Mouse (Mus musculus): ENCODE results near the gene Cpd. TPM values are rescaled to one million over a fixed set of nuclear protein-coding genes. Genes with fewer than 3 reads are reported as not detected.

Cpd gene
- polyA plus RNA-seq, 1 experiment from 2014 or later = 14.7 TPM

- H3K9me3 ChIP-seq (ENCODE audit: control insufficient read depth, low read length) = no peaks in the 10 kb centered on the region
- H3K4me1 ChIP-seq (ENCODE audit: control insufficient read depth, insufficient read depth, low read length) = no peaks in the 10 kb centered on the region
- no peaks in the 10 kb centered on the region for H3K36me3 ChIP-seq (ENCODE audit: control insufficient read depth, insufficient read depth, low read length)
- ATAC-seq (ENCODE audit: insufficient read depth, low FRiP score, low TSS enrichment) = no peak
- no peaks in the 10 kb centered on the region for H3K27me3 ChIP-seq (ENCODE audit: control insufficient read depth, insufficient read depth, low read length)
- no peak overlapping the region for H3K9ac ChIP-seq (ENCODE audit: low read length)
- H3K4me2 ChIP-seq (ENCODE audit: low read depth) = no peak overlapping the region
- no peak overlapping the region for H3K27ac ChIP-seq (ENCODE audit: low read depth, low read length)
- DNase-seq (ENCODE audit: low spot score) = no peak
- WGBS = 53% methylated on average over 17 of the region's 17 CpGs
- no peak overlapping the region for H3K4me3 ChIP-seq (ENCODE audit: low read depth, low read length)
Measured at GRCm38 (mm10) chr11:76854475-76855341, 7.9 kb upstream of the Cpd start.

- Histone ChIP-seq H3K9me3 (ENCODE audit: control insufficient read depth, low read length) (no peaks in the 10 kb centered on the region), H3K36me3 (ENCODE audit: control insufficient read depth, insufficient read depth, low read length) (no peaks in the 10 kb centered on the region), H3K9ac (ENCODE audit: low read length) (no peak overlapping the region), H3K4me2 (ENCODE audit: low read depth) (no peak overlapping the region), H3K27me3 (ENCODE audit: control insufficient read depth, insufficient read depth, low read length) (no peaks in the 10 kb centered on the region), H3K27ac (ENCODE audit: low read depth, low read length) (no peak overlapping the region), H3K4me1 (ENCODE audit: control insufficient read depth, insufficient read depth, low read length) (no peaks in the 10 kb centered on the region), H3K4me3 (ENCODE audit: low read depth, low read length) (no peak overlapping the region)
- ATAC-seq (ENCODE audit: insufficient read depth, low FRiP score, low TSS enrichment) (no peak), DNase-seq (ENCODE audit: low spot score) (no peak)
- 71% methylated on average over 3 of the region's 3 CpGs for WGBS
Measured at GRCm38 (mm10) chr11:76851512-76851911, 4.7 kb upstream of the Cpd start.

GRCm38 (mm10) chr11:76849596-76849995, 2.8 kb upstream of the Cpd start:
- Histone ChIP-seq H3K4me3 (ENCODE audit: low read depth, low read length) (no peak overlapping the region), H3K4me2 (ENCODE audit: low read depth) (no peak overlapping the region), H3K4me1 (ENCODE audit: control insufficient read depth, insufficient read depth, low read length) (peaks cover 14% of the 10 kb centered on the region), H3K9ac (ENCODE audit: low read length) (no peak overlapping the region), H3K36me3 (ENCODE audit: control insufficient read depth, insufficient read depth, low read length) (no peaks in the 10 kb centered on the region), H3K27me3 (ENCODE audit: control insufficient read depth, insufficient read depth, low read length) (no peaks in the 10 kb centered on the region), H3K9me3 (ENCODE audit: control insufficient read depth, low read length) (no peaks in the 10 kb centered on the region), H3K27ac (ENCODE audit: low read depth, low read length) (no peak overlapping the region)
- no peak for DNase-seq (ENCODE audit: low spot score)
- no peak for ATAC-seq (ENCODE audit: insufficient read depth, low FRiP score, low TSS enrichment)
- WGBS = 46% methylated on average over 2 of the region's 2 CpGs

- no peaks in the 10 kb centered on the region for H3K36me3 ChIP-seq (ENCODE audit: control insufficient read depth, insufficient read depth, low read length)
- DNase-seq (ENCODE audit: low spot score) (no peak), ATAC-seq (ENCODE audit: insufficient read depth, low FRiP score, low TSS enrichment) (no peak)
- no peaks in the 10 kb centered on the region for H3K9me3 ChIP-seq (ENCODE audit: control insufficient read depth, low read length)
- no peak overlapping the region for H3K4me3 ChIP-seq (ENCODE audit: low read depth, low read length)
- peaks cover 16% of the 10 kb centered on the region for H3K4me1 ChIP-seq (ENCODE audit: control insufficient read depth, insufficient read depth, low read length)
- H3K9ac ChIP-seq (ENCODE audit: low read length) = no peak overlapping the region
- H3K4me2 ChIP-seq (ENCODE audit: low read depth) = no peak overlapping the region
- no peak overlapping the region for H3K27ac ChIP-seq (ENCODE audit: low read depth, low read length)
- WGBS = 91% methylated on average over 5 of the region's 5 CpGs
- H3K27me3 ChIP-seq (ENCODE audit: control insufficient read depth, insufficient read depth, low read length) = no peaks in the 10 kb centered on the region
Measured at GRCm38 (mm10) chr11:76848081-76848480, 1.3 kb upstream of the Cpd start.

- Histone ChIP-seq H3K4me1 (ENCODE audit: control insufficient read depth, insufficient read depth, low read length) (peaks cover 16% of the 10 kb centered on the region), H3K4me2 (ENCODE audit: low read depth) (peak overlapping the region; percentile 99), H3K9ac (ENCODE audit: low read length) (no peak overlapping the region), H3K27me3 (ENCODE audit: control insufficient read depth, insufficient read depth, low read length) (no peaks in the 10 kb centered on the region), H3K9me3 (ENCODE audit: control insufficient read depth, low read length) (no peaks in the 10 kb centered on the region), H3K36me3 (ENCODE audit: control insufficient read depth, insufficient read depth, low read length) (no peaks in the 10 kb centered on the region), H3K27ac (ENCODE audit: low read depth, low read length) (no peak overlapping the region), H3K4me3 (ENCODE audit: low read depth, low read length) (peak overlapping the region; percentile 92; the same call in 1 of the 2 replicates)
- WGBS = 30% methylated on average over 8 of the region's 8 CpGs
- ATAC-seq (ENCODE audit: insufficient read depth, low FRiP score, low TSS enrichment) (no peak), DNase-seq (ENCODE audit: low spot score) (no peak)
Measured at GRCm38 (mm10) chr11:76847354-76847753, 536 bp upstream of the Cpd start.

GRCm38 (mm10) chr11:76846011-76846877, 574 bp downstream of the Cpd start:
- WGBS = under 1% methylated on average over 89 of the region's 90 CpGs
- peak overlapping the region; percentile 92 for H3K4me3 ChIP-seq (ENCODE audit: low read depth, low read length)
- peak overlapping the region; percentile 99 for H3K4me2 ChIP-seq (ENCODE audit: low read depth)
- DNase-seq (ENCODE audit: low spot score) = peak; percentile 30
- peaks cover 16% of the 10 kb centered on the region for H3K4me1 ChIP-seq (ENCODE audit: control insufficient read depth, insufficient read depth, low read length)
- H3K9me3 ChIP-seq (ENCODE audit: control insufficient read depth, low read length) = no peaks in the 10 kb centered on the region
- no peaks in the 10 kb centered on the region for H3K27me3 ChIP-seq (ENCODE audit: control insufficient read depth, insufficient read depth, low read length)
- H3K36me3 ChIP-seq (ENCODE audit: control insufficient read depth, insufficient read depth, low read length) = no peaks in the 10 kb centered on the region
- ATAC-seq (ENCODE audit: insufficient read depth, low FRiP score, low TSS enrichment) = peak; percentile 71
- peak overlapping the region; percentile 81 for H3K27ac ChIP-seq (ENCODE audit: low read depth, low read length)
- peak overlapping the region; percentile 91 for H3K9ac ChIP-seq (ENCODE audit: low read length)

- DNase-seq (ENCODE audit: low spot score) (peak; percentile 7), ATAC-seq (ENCODE audit: insufficient read depth, low FRiP score, low TSS enrichment) (no peak)
- Histone ChIP-seq H3K27ac (ENCODE audit: low read depth, low read length) (no peak overlapping the region), H3K9me3 (ENCODE audit: control insufficient read depth, low read length) (no peaks in the 10 kb centered on the region), H3K9ac (ENCODE audit: low read length) (peak overlapping the region; percentile 91), H3K36me3 (ENCODE audit: control insufficient read depth, insufficient read depth, low read length) (no peaks in the 10 kb centered on the region), H3K4me2 (ENCODE audit: low read depth) (peak overlapping the region; percentile 99), H3K4me1 (ENCODE audit: control insufficient read depth, insufficient read depth, low read length) (peaks cover 16% of the 10 kb centered on the region), H3K4me3 (ENCODE audit: low read depth, low read length) (peak overlapping the region; percentile 92), H3K27me3 (ENCODE audit: control insufficient read depth, insufficient read depth, low read length) (no peaks in the 10 kb centered on the region)
- 55% methylated on average over 15 of the region's 15 CpGs for WGBS
Measured at GRCm38 (mm10) chr11:76845275-76845980, 1.4 kb downstream of the Cpd start.

GRCm38 (mm10) chr11:76838573-76838972, 8.2 kb downstream of the Cpd start:
- no peak overlapping the region for H3K27ac ChIP-seq (ENCODE audit: low read depth, low read length)
- WGBS = 91% methylated on average over 4 of the region's 4 CpGs
- ATAC-seq (ENCODE audit: insufficient read depth, low FRiP score, low TSS enrichment) = no peak

More at GRCm38 (mm10) chr11:76838573-76838972, 8.2 kb downstream of the Cpd start:
- Histone ChIP-seq H3K4me1 (ENCODE audit: control insufficient read depth, insufficient read depth, low read length) (no peaks in the 10 kb centered on the region), H3K4me3 (ENCODE audit: low read depth, low read length) (no peak overlapping the region), H3K9ac (ENCODE audit: low read length) (no peak overlapping the region), H3K4me2 (ENCODE audit: low read depth) (no peak overlapping the region), H3K27me3 (ENCODE audit: control insufficient read depth, insufficient read depth, low read length) (no peaks in the 10 kb centered on the region), H3K9me3 (ENCODE audit: control insufficient read depth, low read length) (no peaks in the 10 kb centered on the region), H3K36me3 (ENCODE audit: control insufficient read depth, insufficient read depth, low read length) (no peaks in the 10 kb centered on the region)
- DNase-seq (ENCODE audit: low spot score) = no peak
